Mouse (Mus musculus) C2C12 (cell line): ENCODE measurements around the gene Hvcn1.

Experiments
- CTCF ChIP-seq: IDR thresholded peaks from one replicate; pipeline ENCODE4 v1.5.1; 2011; ENCODE audit not compliant: control insufficient read depth, insufficient read depth, insufficient read length
- FOSL1 ChIP-seq: IDR thresholded peaks from one replicate; pipeline ENCODE4 v1.8.0; 2011; ENCODE audit warnings: mild to moderate bottlenecking, low read length; ENCODE audit not compliant: poor library complexity, insufficient read depth, severe bottlenecking
- MAX ChIP-seq: IDR thresholded peaks from one replicate; pipeline ENCODE4 v1.6.1; 2011; ENCODE audit warnings: mild to moderate bottlenecking, control low read depth
- MYOG ChIP-seq: IDR thresholded peaks from one replicate; pipeline ENCODE4 v1.6.1; 2011; ENCODE audit not compliant: control insufficient read depth, insufficient read length; ENCODE audit errors: extremely low read depth

DNA sequence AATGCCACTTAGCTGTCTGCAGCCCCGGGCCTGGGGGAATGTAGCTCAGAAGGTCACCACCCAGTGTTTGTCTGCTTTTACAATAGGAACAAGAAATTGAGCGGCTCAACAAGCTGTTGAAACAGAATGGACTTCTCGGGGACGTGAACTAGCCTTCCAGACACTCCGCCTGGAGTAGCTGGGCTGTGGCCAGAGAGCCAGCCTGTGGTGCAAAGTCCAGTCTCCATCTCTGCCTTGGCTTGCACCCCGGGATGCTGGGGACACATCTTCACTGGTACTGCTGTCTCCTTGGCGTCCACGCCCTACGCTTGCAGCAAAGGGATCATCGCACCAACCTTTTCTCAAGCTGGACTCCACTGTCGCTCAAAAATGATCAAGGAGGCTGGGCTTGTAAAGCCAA is 33.9 kb downstream of the Hvcn1 start:
- no peak for TF ChIP-seq MAX
- TF ChIP-seq MYOG = no peak
- no peak for TF ChIP-seq CTCF
- TF ChIP-seq FOSL1 = no peak
